Comparison of ENCODE assay signal across 15 mouse cellular contexts in genomic region chr3:101536322-101536721, GRCm38 (mm10).
A peak's percentile ranks its signal among the peaks of the same experiment; 100 is the strongest.
DNase-seq lines count a peak whose midpoint lies in the region; ATAC-seq and TF ChIP-seq lines count a peak whose summit lies in the region.
"Had no signal": no experiment of that assay in that cellular context is flagged by ENCODE, and none has a peak within 500 bp of the region (broad histone marks: within the 10 kb centered on the region; RNA-seq: fewer than 3 reads in every experiment).

No protein-coding gene starts in this region.

- H3K9ac ChIP-seq in heart, embryonic 12.5 days: no peak overlapping the region
- H3K9ac ChIP-seq in limb, embryonic 13.5 days: no peak overlapping the region
- H3K9ac ChIP-seq in kidney, embryonic 15.5 days: no peak overlapping the region
- H3K9ac ChIP-seq: liver, postnatal 0 days; midbrain, embryonic 12.5 days; stomach, embryonic 15.5 days had no signal

- peak overlapping the region; percentile 20; the same call in 1 of the 2 replicates for H3K4me2 ChIP-seq in heart, embryonic 12.5 days
- H3K4me2 ChIP-seq in limb, embryonic 13.5 days (replicated peaks): no peak overlapping the region
- no peak overlapping the region for H3K4me2 ChIP-seq in kidney, embryonic 15.5 days
- H3K4me2 ChIP-seq: midbrain, embryonic 12.5 days; stomach, embryonic 15.5 days had no signal

- WGBS in heart, embryonic 12.5 days: 52% methylated on average over 7 of the region's 7 CpGs
- 81% methylated on average over 7 of the region's 7 CpGs for WGBS in limb, embryonic 13.5 days
- WGBS in kidney, embryonic 15.5 days: 85% methylated on average over 7 of the region's 7 CpGs

- H3K36me3 ChIP-seq in heart, embryonic 12.5 days: no peaks in the 10 kb centered on the region
- no peaks in the 10 kb centered on the region for H3K36me3 ChIP-seq in limb, embryonic 13.5 days
- H3K36me3 ChIP-seq in kidney, embryonic 15.5 days: no peaks in the 10 kb centered on the region
- H3K36me3 ChIP-seq: forebrain, embryonic 10.5 days; midbrain, embryonic 12.5 days; stomach, embryonic 15.5 days had no signal

- intact Hi-C loops in gastrocnemius, adult 2 months (cut with DNase I): no loop called here

- peaks cover 25% of the 10 kb centered on the region for H3K4me1 ChIP-seq in heart, embryonic 12.5 days (replicated peaks)
- H3K4me1 ChIP-seq in limb, embryonic 13.5 days: no peaks in the 10 kb centered on the region
- H3K4me1 ChIP-seq in kidney, embryonic 15.5 days: peaks cover 4% of the 10 kb centered on the region; the same call in 1 of the 2 replicates
- H3K4me1 ChIP-seq: stomach, embryonic 15.5 days had no signal

- peak; percentile 20 to 36 for DNase-seq in frontal cortex, adult 2 months (ENCODE audit: extremely low spot score in 1 of 2, low spot score in 1 of 2)
- DNase-seq in frontal cortex, postnatal 14 days (ENCODE audit: low spot score in 2 of 2): no peak
- DNase-seq in gastrocnemius, adult 2 months: peak; percentile 76
- DNase-seq in layer of hippocampus, adult 8-10 months (ENCODE audit: low spot score in 2 of 2): no peak
- DNase-seq: cerebellum, postnatal 10 days; kidney, adult 2 months; liver, postnatal 0 days had no signal

- TF ChIP-seq CTCF in gastrocnemius, adult 2 months (IDR thresholded peaks at IDR 0.05): no peak

- peak; percentile 64 for ATAC-seq in heart, embryonic 12.5 days (ENCODE audit: insufficient number of reproducible peaks, low FRiP score)
- peak; percentile 69; the same call in 1 of the 2 replicates for ATAC-seq in limb, embryonic 13.5 days (ENCODE audit: low FRiP score, low read depth)
- ATAC-seq in erythroblast, adult 5-6 weeks (replicated peaks; ENCODE audit: low FRiP score, poor library complexity, severe bottlenecking): no peak
- no peak for ATAC-seq in kidney, embryonic 15.5 days (replicated peaks; ENCODE audit: low FRiP score)
- ATAC-seq: hindbrain, embryonic 16.5 days; liver, postnatal 0 days had no signal

- peak overlapping the region; percentile 56; the same call in 1 of the 2 replicates for H3K27ac ChIP-seq in gastrocnemius, adult 2 months
- H3K27ac ChIP-seq in heart, embryonic 12.5 days (ENCODE audit: poor library complexity, severe bottlenecking): peak overlapping the region; percentile 39
- H3K27ac ChIP-seq in limb, embryonic 13.5 days: no peak overlapping the region
- no peak overlapping the region for H3K27ac ChIP-seq in kidney, embryonic 15.5 days
- H3K27ac ChIP-seq: forebrain, embryonic 10.5 days; midbrain, embryonic 12.5 days; stomach, embryonic 15.5 days had no signal

- 0 out of 2 replicates have a peak, but pooled peaks cover 6% of the 10 kb centered on the region for H3K27me3 ChIP-seq in heart, embryonic 12.5 days (replicated peaks)
- no peaks in the 10 kb centered on the region for H3K27me3 ChIP-seq in limb, embryonic 13.5 days
- no peaks in the 10 kb centered on the region for H3K27me3 ChIP-seq in kidney, embryonic 15.5 days
- H3K27me3 ChIP-seq: midbrain, embryonic 12.5 days; stomach, embryonic 15.5 days had no signal

- no peaks in the 10 kb centered on the region for H3K9me3 ChIP-seq in heart, embryonic 12.5 days (replicated peaks)
- H3K9me3 ChIP-seq in limb, embryonic 13.5 days: no peaks in the 10 kb centered on the region
- H3K9me3 ChIP-seq in kidney, embryonic 15.5 days (replicated peaks): no peaks in the 10 kb centered on the region
- H3K9me3 ChIP-seq: forebrain, embryonic 10.5 days; midbrain, embryonic 12.5 days; stomach, embryonic 15.5 days had no signal

- no peak overlapping the region for H3K4me3 ChIP-seq in gastrocnemius, adult 2 months
- no peak overlapping the region for H3K4me3 ChIP-seq in heart, embryonic 12.5 days
- no peak overlapping the region for H3K4me3 ChIP-seq in limb, embryonic 13.5 days
- no peak overlapping the region for H3K4me3 ChIP-seq in kidney, embryonic 15.5 days (replicated peaks)
- H3K4me3 ChIP-seq: forebrain, embryonic 10.5 days; midbrain, embryonic 12.5 days; stomach, embryonic 15.5 days had no signal

Comparison
In these comparisons a context has a peak if more than half of its experiments do, and no peak if none do; other contexts are left out.
1. DNase-seq: peak in frontal cortex, adult 2 months (2 of 2) and gastrocnemius, adult 2 months (single experiment); none in frontal cortex, postnatal 14 days (0 of 2) and layer of hippocampus, adult 8-10 months (0 of 2).
2. H3K27ac ChIP-seq: peak in gastrocnemius, adult 2 months (single experiment) and heart, embryonic 12.5 days (single experiment); none in limb, embryonic 13.5 days (single experiment) and kidney, embryonic 15.5 days (single experiment).
3. ATAC-seq: peak in heart, embryonic 12.5 days (single experiment) and limb, embryonic 13.5 days (single experiment); none in erythroblast, adult 5-6 weeks (single experiment) and kidney, embryonic 15.5 days (single experiment).